Mouse (Mus musculus) small intestine, adult 2 months (tissue): Measurements from ENCODE around the gene Cbl. TPM values are rescaled to one million over a fixed set of nuclear protein-coding genes. Genes with fewer than 3 reads are reported as not detected.

Source experiments
- H3K27ac ChIP-seq: fragments of 200-500 bp; 2 replicates; pipeline ENCODE4 v1.5.1; 2012; ENCODE audit warnings: low read depth, low read length, control low read depth, inconsistent platforms; ENCODE audit not compliant: insufficient read depth
- H3K27me3 ChIP-seq: fragments of 200-500 bp; 2 replicates; pipeline ENCODE4 v1.6.1; 2012; ENCODE audit warnings: mild to moderate bottlenecking, moderate library complexity, low read length, inconsistent platforms; ENCODE audit not compliant: control insufficient read depth, insufficient read depth
- H3K36me3 ChIP-seq: fragments of 200-500 bp; 2 replicates; pipeline ENCODE4 v1.6.1; 2012; ENCODE audit warnings: mild to moderate bottlenecking, low read length, control low read depth, inconsistent platforms; ENCODE audit not compliant: control insufficient read depth, insufficient read depth
- H3K4me1 ChIP-seq: fragments of 200-500 bp; 2 replicates; pipeline ENCODE4 v1.6.1; 2012; ENCODE audit warnings: low read length, inconsistent platforms, mixed read lengths; ENCODE audit not compliant: control insufficient read depth, insufficient read depth, insufficient read length
- H3K4me3 ChIP-seq: fragments of 200-500 bp; 2 replicates; pipeline ENCODE4 v1.5.1; 2012; ENCODE audit warnings: low read depth, mild to moderate bottlenecking, control low read depth, inconsistent platforms, low read length, moderate library complexity
- CTCF ChIP-seq: fragments of 200-500 bp; IDR thresholded peaks from 2 replicates; pipeline ENCODE4 v1.5.1; 2012; ENCODE audit warnings: low read depth, mild to moderate bottlenecking, control low read depth, inconsistent platforms, low read length, moderate library complexity, mixed read lengths; ENCODE audit not compliant: insufficient replicate concordance, insufficient read length; ENCODE audit errors: extremely low read depth
- POLR2A ChIP-seq: fragments of 200-500 bp; IDR thresholded peaks from 2 replicates; pipeline ENCODE4 v1.6.1; 2012; ENCODE audit warnings: low read depth, mild to moderate bottlenecking, control low read depth, inconsistent platforms, low read length, moderate library complexity
- WGBS: fragments of 180-500 bp; shearing (Covaris S2); methylation state at CpG from one replicate; pipeline ENCODE4 v1.1.7; 2018; 5-methylcytosine and 5-hydroxymethylcytosine counted together
- polyA plus RNA-seq: library from polyadenylated mRNA; depleted of rRNA; stranded (reverse); fragments of >200 nt; gene quantifications from 2 replicates; pipeline ENCODE4 v1.2.3, GENCODE M21; 2012

Gene Cbl
- polyA plus RNA-seq, 1 experiment: 6.9 TPM

DNA sequence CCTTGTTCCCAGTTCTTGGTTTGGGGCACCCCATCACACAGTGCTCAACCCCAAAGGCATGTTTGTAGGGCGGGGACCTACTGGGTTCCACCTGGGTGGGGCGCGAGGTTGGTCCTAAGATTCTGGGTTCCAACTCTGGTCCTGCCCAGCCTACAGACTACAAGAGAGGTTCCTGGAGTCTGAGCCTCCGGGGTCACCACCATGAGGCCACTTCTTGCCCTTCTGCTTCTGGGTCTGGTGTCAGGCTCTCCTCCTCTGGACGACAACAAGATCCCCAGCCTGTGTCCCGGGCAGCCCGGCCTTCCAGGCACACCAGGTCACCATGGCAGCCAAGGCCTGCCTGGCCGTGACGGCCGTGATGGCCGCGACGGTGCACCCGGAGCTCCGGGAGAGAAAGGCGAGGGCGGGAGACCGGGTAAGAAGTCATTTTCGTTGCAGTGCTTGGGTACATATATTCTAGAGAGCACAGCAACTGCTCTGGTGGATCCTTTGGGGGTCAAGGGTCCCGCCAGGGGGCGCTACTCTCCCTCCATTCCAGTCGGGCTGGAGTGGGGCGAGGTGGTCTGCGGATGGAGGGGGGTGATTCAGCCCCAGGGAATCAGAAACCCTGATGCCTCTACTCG is 126.2 kb downstream of the Cbl start:
- Histone ChIP-seq H3K4me1 (peaks cover 5% of the 10 kb centered on the region), H3K27me3 (no peaks in the 10 kb centered on the region), H3K4me3 (peak overlapping the region; percentile 45), H3K36me3 (peaks cover 3% of the 10 kb centered on the region; the same call in 1 of the 2 replicates), H3K27ac (peak overlapping the region; percentile 71)
- TF ChIP-seq CTCF (peak; percentile 41; the same call in 1 of the 2 replicates), POLR2A (no peak)
- 66% methylated on average over 25 of the region's 25 CpGs for WGBS

DNA sequence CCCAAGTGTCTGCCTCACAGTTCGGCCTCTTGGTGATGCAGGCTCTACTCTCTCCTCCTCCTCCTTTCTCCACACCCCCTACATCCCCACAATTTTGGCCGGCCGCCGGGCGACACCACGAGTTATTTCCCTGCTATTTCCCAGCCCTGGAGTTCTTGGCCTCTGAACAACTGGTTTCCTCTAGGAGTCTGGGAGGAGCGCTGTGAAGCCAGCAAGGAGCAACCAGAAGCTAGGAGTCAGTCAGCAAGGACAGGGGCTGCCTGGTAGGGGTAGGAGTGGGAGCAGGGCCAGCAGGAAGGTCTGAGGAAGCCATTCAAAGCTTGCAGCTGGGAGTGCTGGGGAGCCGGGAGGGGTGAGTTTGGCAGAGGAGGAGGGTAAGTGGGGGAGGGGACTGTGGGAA is 126.7 kb downstream of the Cbl start, which contains the start of gene C1qtnf5:
Gene C1qtnf5 (plus strand): TSS at position 136 of the 400 bp plus-strand sequence.
- TF ChIP-seq CTCF: no peak
- no peak for TF ChIP-seq POLR2A
- 70% methylated on average over 8 of the region's 8 CpGs for WGBS
- H3K4me3 ChIP-seq: peak within 1 kb of the TSS; percentile 45

DNA sequence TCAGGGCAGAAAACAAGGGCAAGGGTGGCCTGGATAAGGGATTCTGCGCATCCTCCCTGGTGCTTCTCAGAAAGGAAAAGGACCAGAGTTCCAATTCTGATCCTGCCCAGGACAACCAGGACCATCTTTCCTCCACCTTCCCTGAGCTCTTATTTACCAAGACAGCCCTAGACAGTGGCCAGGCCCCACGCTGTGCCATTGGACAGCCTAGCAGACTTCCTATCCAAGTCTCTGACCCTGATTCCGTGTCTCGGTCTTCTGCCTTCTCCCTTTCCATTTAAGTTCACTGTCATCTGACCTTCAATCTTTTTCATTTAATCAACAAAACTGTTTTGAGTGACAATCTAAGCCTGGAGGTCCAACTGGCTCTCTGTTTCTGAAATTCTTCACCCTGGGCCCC is 127.3 kb downstream of the Cbl start:
- Histone ChIP-seq H3K27ac (no peak overlapping the region), H3K36me3 (peaks cover 3% of the 10 kb centered on the region; the same call in 1 of the 2 replicates), H3K27me3 (no peaks in the 10 kb centered on the region), H3K4me3 (no peak overlapping the region), H3K4me1 (peaks cover 5% of the 10 kb centered on the region)
- TF ChIP-seq CTCF (no peak), POLR2A (no peak)
- WGBS: 77% methylated on average over 4 of the region's 4 CpGs

More for the DNA sequence above, 126.7 kb downstream of the Cbl start, which contains the start of gene C1qtnf5:
- no peaks in the 10 kb centered on the region for H3K27me3 ChIP-seq
- H3K4me1 ChIP-seq: peaks cover 5% of the 10 kb centered on the region
- peaks cover 3% of the 10 kb centered on the region; the same call in 1 of the 2 replicates for H3K36me3 ChIP-seq
- peak within 1 kb of the TSS; percentile 71 for H3K27ac ChIP-seq

DNA sequence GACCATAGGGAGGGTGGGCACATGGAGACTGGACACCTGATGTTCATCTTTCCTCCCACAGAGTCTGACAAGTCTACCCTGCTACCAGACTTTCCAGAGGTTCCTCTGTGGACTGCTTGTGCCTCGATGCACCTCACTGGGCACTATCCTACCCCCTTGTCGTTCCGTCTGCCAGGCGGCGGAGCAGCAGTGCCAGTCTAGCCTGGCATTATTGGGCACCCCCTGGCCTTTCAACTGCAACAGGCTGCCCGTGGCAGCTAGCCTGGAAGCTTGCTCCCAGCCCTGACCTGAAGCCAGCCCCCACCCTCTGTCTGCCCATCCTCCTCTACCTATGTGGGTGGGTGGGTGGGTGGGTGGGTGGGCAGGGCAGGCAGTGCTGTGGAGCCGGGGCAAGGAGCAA is 127.7 kb downstream of the Cbl start:
- Histone ChIP-seq H3K27me3 (no peaks in the 10 kb centered on the region), H3K4me1 (peaks cover 5% of the 10 kb centered on the region), H3K27ac (no peak overlapping the region), H3K36me3 (peaks cover 3% of the 10 kb centered on the region; the same call in 1 of the 2 replicates), H3K4me3 (no peak overlapping the region)
- 87% methylated on average over 7 of the region's 7 CpGs for WGBS
- no peak for TF ChIP-seq CTCF

DNA sequence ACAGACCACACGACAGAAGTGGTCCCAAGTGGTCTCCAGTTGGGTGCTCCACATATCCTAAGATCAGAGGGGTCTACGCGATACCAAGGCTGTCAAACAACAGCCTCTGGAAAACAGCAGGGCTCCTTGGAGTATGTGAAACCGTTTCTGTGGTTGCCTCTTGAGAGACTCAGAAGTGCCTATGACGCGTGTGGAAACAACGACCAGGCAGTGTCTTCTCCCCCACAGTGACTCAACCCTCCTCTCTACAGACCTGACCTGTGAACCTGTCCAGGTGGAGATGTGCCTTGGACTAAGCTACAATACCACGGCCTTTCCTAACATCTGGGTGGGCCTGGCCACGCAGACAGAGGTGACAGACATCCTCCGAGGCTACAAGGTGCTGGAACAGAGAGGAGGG is 128.1 kb downstream of the Cbl start:
- TF ChIP-seq POLR2A: no peak
- TF ChIP-seq CTCF: no peak
- no peak overlapping the region for H3K4me3 ChIP-seq
- WGBS: 83% methylated on average over 10 of the region's 10 CpGs
- H3K27me3 ChIP-seq: no peaks in the 10 kb centered on the region
- no peak overlapping the region for H3K27ac ChIP-seq
- peaks cover 3% of the 10 kb centered on the region; the same call in 1 of the 2 replicates for H3K36me3 ChIP-seq
- H3K4me1 ChIP-seq: peaks cover 5% of the 10 kb centered on the region

DNA sequence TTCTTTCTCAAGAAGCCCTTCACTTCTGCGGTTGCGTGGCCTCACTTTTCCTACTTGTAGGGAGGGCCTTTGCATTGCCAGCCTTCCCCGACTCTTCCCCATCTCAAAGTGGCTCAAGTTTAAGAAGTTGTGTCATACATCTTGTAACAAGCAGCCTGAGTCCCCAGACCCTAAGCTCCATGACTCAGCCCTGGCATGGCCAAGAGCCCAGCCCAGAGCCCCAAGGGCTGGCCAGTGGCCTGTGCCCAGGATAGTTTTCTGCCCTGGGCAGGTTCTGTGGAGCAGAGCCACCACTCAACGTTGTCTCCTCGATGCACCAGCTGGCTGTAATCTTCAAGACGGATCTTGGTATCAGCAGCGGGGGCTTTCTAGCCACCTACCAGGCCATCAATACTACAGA is 129.0 kb downstream of the Cbl start:
- H3K4me3 ChIP-seq: no peak overlapping the region
- peaks cover 2% of the 10 kb centered on the region; the same call in 1 of the 2 replicates for H3K36me3 ChIP-seq
- WGBS: 84% methylated on average over 7 of the region's 7 CpGs
- TF ChIP-seq POLR2A: no peak
- no peak overlapping the region for H3K27ac ChIP-seq
- H3K27me3 ChIP-seq: no peaks in the 10 kb centered on the region
- peaks cover 5% of the 10 kb centered on the region for H3K4me1 ChIP-seq

DNA sequence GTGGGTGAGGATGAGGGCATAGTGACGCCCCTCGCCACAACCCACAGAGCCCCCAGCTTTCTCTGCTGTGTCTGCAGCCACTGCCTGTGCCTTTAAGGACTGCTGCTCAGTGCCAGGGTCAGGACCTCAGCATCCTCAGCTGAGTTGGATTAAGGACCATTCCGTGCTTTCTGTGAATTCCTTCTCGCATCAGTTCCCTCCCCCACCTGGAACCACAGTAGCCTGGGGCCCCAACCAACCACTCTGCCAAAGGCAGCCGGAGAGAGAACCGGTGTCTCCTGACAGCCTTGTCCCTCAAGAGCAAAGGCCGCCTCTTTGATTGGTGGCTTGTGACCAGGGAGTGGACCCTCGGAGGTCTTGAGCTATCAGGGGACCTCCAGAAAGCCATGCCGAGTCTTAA is 132.4 kb downstream of the Cbl start, which contains the start of gene Mfrp:
Gene Mfrp (plus strand): TSS at position 240 of the 400 bp plus-strand sequence.
- WGBS: 87% methylated on average over 9 of the region's 9 CpGs
- Histone ChIP-seq H3K36me3 (no peaks in the 10 kb centered on the region; the same call in 1 of the 2 replicates), H3K4me3 (no peak within 1 kb of the TSS), H3K27me3 (no peaks in the 10 kb centered on the region), H3K4me1 (no peaks in the 10 kb centered on the region), H3K27ac (no peak within 1 kb of the TSS)
- TF ChIP-seq POLR2A (no peak), CTCF (no peak)
